Mouse (Mus musculus) hindbrain, embryonic 15.5 days (tissue): ENCODE measurements around the gene Trim68. TPM values are rescaled to one million over a fixed set of nuclear protein-coding genes. Genes with fewer than 3 reads are reported as not detected.

Source experiments
- ATAC-seq: fragments of 200-750 bp; cut with Nextera tagmentation; 2 replicates; pipeline ENCODE4 v1.8.0; 2017; ENCODE audit warnings: low read depth, moderate number of reproducible peaks, moderate TSS enrichment; ENCODE audit not compliant: low FRiP score
- H3K27ac ChIP-seq: fragments of 300-500 bp; sonication (generic); replicated peaks from 2 replicates; pipeline ENCODE4 v1.5.1; 2015; ENCODE audit warnings: mild to moderate bottlenecking, inconsistent platforms
- H3K27me3 ChIP-seq: fragments of 300-500 bp; sonication (generic); 2 replicates; pipeline ENCODE4 v1.6.1; 2015; ENCODE audit warnings: control low read depth, inconsistent platforms
- H3K36me3 ChIP-seq: fragments of 300-500 bp; sonication (generic); 2 replicates; pipeline ENCODE4 v1.6.1; 2015; ENCODE audit warnings: control low read depth, inconsistent platforms
- H3K4me1 ChIP-seq: fragments of 300-500 bp; sonication (generic); replicated peaks from 2 replicates; pipeline ENCODE4 v1.6.1; 2015; ENCODE audit warnings: control low read depth, inconsistent platforms
- H3K4me2 ChIP-seq: fragments of 300-500 bp; sonication (generic); 2 replicates; pipeline ENCODE4 v1.6.1; 2015; ENCODE audit warnings: moderate library complexity, mild to moderate bottlenecking, inconsistent platforms
- H3K4me3 ChIP-seq: fragments of 300-500 bp; sonication (generic); 2 replicates; pipeline ENCODE4 v1.5.1; 2015; ENCODE audit warnings: mild to moderate bottlenecking, inconsistent platforms
- H3K9ac ChIP-seq: fragments of 300-500 bp; sonication (generic); 2 replicates; pipeline ENCODE4 v1.6.1; 2015; ENCODE audit warnings: inconsistent platforms
- H3K9me3 ChIP-seq: fragments of 300-500 bp; sonication (generic); 2 replicates; pipeline ENCODE4 v1.6.1; 2016; ENCODE audit warnings: control low read depth, inconsistent platforms
- WGBS: fragments of 180-500 bp; shearing (Covaris S2); methylation state at CpG from one replicate; pipeline ENCODE4 v1.1.7; 2015; 5-methylcytosine and 5-hydroxymethylcytosine counted together
- polyA plus RNA-seq: library from polyadenylated mRNA; unstranded; fragments of >200 nt; fragmentation: Nextera tagmentation; extraction: Ambion mirVana; gene quantifications from 2 replicates; pipeline ENCODE4 v1.2.1, GENCODE M21; 2015

Trim68 gene
- polyA plus RNA-seq = 6.5 and 7.0 TPM in 2 replicates

DNA sequence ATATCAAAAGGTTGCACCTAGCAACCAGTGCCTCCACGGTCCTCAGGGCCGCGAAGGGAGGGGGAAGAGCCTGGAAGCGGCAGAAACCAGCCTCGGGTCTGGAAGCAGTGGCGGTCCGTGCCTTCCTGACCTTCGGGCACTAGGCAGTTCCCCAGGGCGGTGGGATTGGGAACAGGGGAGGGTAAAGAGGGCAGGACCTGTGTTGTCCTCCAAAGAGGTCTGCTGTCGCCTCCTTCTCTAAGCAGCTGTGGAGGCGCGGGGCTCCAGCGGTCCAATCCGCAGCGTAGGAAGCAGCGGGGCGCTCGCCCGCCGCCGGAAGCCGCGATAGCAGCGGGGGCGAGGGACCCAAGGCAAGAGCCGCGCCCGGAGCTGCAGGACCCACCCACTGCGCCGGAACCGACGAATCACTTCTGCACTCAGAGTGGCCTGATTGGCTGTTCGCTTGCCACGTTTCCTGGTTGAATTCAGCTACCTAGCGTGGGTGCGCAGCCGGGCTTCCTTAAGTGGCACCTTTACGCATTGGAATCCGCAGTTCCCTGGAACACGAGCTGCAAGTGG lies at the start of gene Trim68:
Trim68 (minus strand) TSS at position 384 of the 558 bp plus-strand sequence.
- H3K9me3 ChIP-seq = no peaks in the 10 kb centered on the region
- peak within 1 kb of the TSS; percentile 76 for H3K27ac ChIP-seq
- WGBS = under 1% methylated on average over 38 of the region's 40 CpGs
- H3K4me2 ChIP-seq = peak within 1 kb of the TSS; percentile 82
- peak; percentile 100 for ATAC-seq
- no peaks in the 10 kb centered on the region for H3K4me1 ChIP-seq
- H3K9ac ChIP-seq = peak within 1 kb of the TSS; percentile 75
- H3K27me3 ChIP-seq = no peaks in the 10 kb centered on the region
- no peaks in the 10 kb centered on the region for H3K36me3 ChIP-seq
- peak within 1 kb of the TSS; percentile 69 for H3K4me3 ChIP-seq

DNA sequence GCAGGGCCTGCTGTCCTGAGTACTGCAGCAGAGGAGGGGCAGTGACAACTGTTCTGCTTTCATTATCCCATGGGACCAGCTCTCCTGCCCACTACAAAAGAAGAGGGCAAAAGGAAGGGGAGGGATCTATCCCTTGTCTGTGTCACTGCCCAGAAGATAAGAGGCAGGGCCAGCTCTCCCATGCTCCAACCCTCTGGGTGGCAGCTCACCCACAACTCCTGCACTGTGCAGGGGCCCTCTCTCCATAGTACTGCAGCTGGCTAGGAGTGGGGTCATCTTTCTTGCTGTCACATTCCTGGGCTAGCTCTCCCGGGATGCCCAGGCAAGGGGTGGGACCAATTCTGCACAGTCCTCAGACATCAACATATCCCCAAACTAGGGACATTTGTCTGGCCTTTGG lies 46.7 kb upstream of the Trim68 start:
- Histone ChIP-seq H3K4me2 (no peak overlapping the region), H3K27ac (no peak overlapping the region), H3K27me3 (no peaks in the 10 kb centered on the region), H3K4me1 (no peaks in the 10 kb centered on the region), H3K4me3 (no peak overlapping the region), H3K9ac (no peak overlapping the region), H3K36me3 (no peaks in the 10 kb centered on the region), H3K9me3 (no peaks in the 10 kb centered on the region)
- peak; percentile 59; the same call in 1 of the 2 replicates for ATAC-seq
- 41% methylated on average over 1 of the region's 1 CpGs for WGBS

DNA sequence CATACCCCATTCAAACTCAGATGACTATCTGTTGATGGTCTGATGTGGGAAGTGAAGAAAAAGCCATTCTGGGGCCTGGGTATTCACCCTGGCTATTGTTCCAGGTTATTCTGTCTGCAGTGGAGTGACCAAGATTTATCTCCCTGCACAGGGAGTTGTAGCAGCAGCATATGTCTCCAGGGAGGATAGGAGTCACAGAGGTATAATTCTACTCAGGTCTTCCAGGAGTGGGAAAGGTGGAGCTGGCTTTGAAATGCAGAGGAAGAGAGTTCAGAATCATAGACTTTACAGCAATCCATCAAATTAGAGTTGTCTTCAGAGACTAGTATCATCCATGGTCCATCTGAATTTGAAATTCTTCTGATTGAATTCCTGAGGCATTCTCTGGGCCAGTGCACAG lies 40.3 kb upstream of the Trim68 start, which contains the start of gene Olfr559:
Olfr559 (minus strand) TSS at position 101 of the 400 bp plus-strand sequence.
- H3K4me1 ChIP-seq = no peaks in the 10 kb centered on the region
- no peak within 1 kb of the TSS for H3K9ac ChIP-seq
- no peaks in the 10 kb centered on the region for H3K27me3 ChIP-seq
- H3K36me3 ChIP-seq = no peaks in the 10 kb centered on the region
- H3K27ac ChIP-seq = no peak within 1 kb of the TSS
- H3K4me3 ChIP-seq = no peak within 1 kb of the TSS
- no peak within 1 kb of the TSS for H3K4me2 ChIP-seq
- H3K9me3 ChIP-seq = no peaks in the 10 kb centered on the region
- ATAC-seq = no peak

DNA sequence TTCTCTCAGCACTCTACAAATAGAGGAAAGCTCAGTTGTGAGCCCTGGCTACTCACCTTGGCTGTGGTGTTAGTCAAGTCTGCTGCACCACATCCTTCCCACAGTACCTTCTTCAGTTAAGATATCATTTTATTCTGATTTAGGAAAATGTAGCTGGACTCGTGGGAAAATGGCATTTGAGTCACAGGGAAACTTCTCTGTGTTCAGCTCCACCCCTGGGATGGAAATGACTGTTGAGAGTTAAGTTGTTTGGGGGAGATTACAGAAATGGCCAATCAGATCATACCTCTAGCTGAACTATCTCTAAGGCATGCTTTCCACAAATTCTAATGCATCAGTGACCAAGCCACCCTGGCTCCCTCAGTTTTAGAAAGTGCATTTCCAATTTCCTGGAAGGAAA lies 31.8 kb upstream of the Trim68 start, which contains the start of gene Olfr33:
Olfr33 (minus strand) TSS at position 101 of the 400 bp plus-strand sequence.
- no peaks in the 10 kb centered on the region for H3K27me3 ChIP-seq
- H3K4me3 ChIP-seq = no peak within 1 kb of the TSS
- no peaks in the 10 kb centered on the region for H3K36me3 ChIP-seq
- no peak within 1 kb of the TSS for H3K27ac ChIP-seq
- no peaks in the 10 kb centered on the region for H3K4me1 ChIP-seq
- no peak within 1 kb of the TSS for H3K4me2 ChIP-seq
- no peaks in the 10 kb centered on the region for H3K9me3 ChIP-seq
- no peak within 1 kb of the TSS for H3K9ac ChIP-seq
- no peak for ATAC-seq
- WGBS = 43% methylated on average over 1 of the region's 1 CpGs

DNA sequence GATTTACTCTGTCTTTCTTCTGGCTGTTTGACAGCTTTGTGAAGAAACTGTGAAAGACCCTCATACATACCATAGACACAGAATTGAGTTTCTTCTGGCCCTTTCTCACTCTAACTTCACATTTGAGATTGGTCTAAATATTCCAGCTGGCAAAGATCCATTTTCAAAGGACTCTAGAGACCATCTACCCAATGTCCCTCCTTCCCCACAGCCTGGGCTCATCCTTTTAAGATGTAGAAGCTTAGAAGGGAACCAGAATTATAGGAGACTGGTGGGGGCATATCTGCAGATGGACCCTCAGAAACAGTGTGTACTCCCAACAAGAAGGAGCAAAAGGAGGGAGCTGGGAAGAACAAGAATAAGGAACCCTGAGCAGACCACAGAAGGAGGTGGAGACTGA lies 14.8 kb upstream of the Trim68 start, which contains the start of gene Olfr558:
Olfr558 (plus strand) TSS at position 301 of the 400 bp plus-strand sequence.
- ATAC-seq = no peak

DNA sequence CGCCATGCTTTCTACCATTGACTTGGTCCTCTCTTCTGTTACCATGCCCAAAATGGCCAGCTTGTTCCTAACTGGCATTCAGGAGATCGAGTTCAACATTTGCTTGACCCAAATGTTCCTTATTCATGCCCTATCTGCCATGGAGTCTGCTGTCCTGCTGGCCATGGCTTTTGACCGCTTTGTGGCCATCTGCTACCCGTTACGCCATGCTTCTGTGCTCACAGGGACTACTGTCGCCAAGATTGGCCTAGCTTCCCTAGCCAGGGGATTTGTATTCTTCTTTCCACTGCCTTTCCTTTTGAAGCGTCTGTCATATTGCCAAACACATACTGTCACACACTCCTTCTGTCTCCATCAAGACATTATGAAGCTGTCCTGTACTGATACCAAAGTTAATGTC lies 11.3 kb upstream of the Trim68 start:
- WGBS = 91% methylated on average over 7 of the region's 7 CpGs
- no peak overlapping the region for H3K4me2 ChIP-seq
- no peaks in the 10 kb centered on the region for H3K27me3 ChIP-seq
- no peak for ATAC-seq
- no peak overlapping the region for H3K27ac ChIP-seq
- no peaks in the 10 kb centered on the region for H3K36me3 ChIP-seq
- no peaks in the 10 kb centered on the region for H3K9me3 ChIP-seq
- no peak overlapping the region for H3K4me3 ChIP-seq
- H3K4me1 ChIP-seq = no peaks in the 10 kb centered on the region
- H3K9ac ChIP-seq = no peak overlapping the region

More for the DNA sequence above, 14.8 kb upstream of the Trim68 start, which contains the start of gene Olfr558:
- no peaks in the 10 kb centered on the region for H3K36me3 ChIP-seq
- H3K27me3 ChIP-seq = no peaks in the 10 kb centered on the region
- H3K4me1 ChIP-seq = no peaks in the 10 kb centered on the region
- H3K9ac ChIP-seq = no peak within 1 kb of the TSS
- no peaks in the 10 kb centered on the region for H3K9me3 ChIP-seq
- no peak within 1 kb of the TSS for H3K4me2 ChIP-seq
- H3K27ac ChIP-seq = no peak within 1 kb of the TSS
- no peak within 1 kb of the TSS for H3K4me3 ChIP-seq

DNA sequence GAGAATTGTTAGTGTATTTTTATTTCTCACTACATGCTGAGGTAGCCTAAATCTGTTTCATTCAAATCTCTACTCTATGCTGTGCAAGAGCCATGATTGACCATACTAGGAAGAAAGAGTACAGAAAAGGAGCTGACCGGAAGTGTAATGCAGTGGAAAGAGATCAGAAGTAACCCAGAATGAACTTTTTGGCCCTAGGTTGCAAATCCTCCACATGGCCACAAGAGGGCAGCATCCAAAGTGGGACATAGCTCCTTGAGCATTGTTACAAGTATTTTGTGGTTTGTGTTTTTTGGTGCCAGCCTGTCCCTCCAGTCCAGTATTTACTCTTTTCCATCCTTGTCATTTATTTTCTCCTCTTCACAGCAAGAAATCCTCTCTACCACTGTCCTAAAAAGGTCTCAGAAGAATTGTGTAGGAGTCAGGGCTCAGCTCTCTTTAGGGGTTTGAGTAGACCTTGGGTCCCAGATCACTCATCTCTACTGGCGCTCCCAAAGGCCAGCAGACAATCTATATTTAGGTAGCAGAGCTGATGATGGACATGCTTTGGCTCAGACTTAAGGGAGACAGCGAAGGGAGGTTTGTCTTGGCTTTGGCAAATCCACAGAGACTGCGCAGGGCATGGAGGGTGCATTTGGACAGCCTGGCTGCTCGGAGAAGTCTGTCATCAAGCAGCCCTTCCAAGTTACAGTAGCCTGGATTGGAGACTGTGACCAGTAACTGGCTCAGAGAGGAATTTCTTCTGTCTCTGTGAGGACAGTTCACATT lies 8.4 kb upstream of the Trim68 start, which contains the start of gene Olfr557:
Olfr557 (plus strand) TSS at position 553 of the 768 bp plus-strand sequence.
- H3K36me3 ChIP-seq = no peaks in the 10 kb centered on the region
- H3K9ac ChIP-seq = no peak within 1 kb of the TSS
- 81% methylated on average over 5 of the region's 5 CpGs for WGBS
- no peak within 1 kb of the TSS for H3K27ac ChIP-seq
- H3K4me3 ChIP-seq = no peak within 1 kb of the TSS
- H3K27me3 ChIP-seq = no peaks in the 10 kb centered on the region
- H3K4me1 ChIP-seq = no peaks in the 10 kb centered on the region
- no peak for ATAC-seq
- H3K9me3 ChIP-seq = no peaks in the 10 kb centered on the region
- H3K4me2 ChIP-seq = no peak within 1 kb of the TSS

DNA sequence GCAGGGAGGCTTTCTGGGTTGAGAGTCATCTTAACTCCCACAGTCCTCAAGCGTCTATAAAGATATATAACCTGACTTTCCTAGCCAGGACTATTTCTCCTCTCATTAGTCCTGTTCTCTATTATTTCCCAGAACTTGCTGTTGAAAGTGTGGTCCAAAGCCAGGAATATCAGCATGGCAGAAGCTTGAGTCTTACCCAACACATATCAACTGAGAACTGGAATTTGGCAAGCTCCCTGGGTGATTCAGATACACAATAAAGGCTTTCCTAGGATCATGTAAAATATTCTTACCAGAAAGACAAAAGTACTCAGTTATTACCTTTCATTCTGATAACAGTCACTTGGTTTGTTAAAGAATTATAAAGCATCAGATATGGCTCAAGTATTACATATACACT lies 5.2 kb downstream of the Trim68 start:
- H3K27me3 ChIP-seq = no peaks in the 10 kb centered on the region
- H3K36me3 ChIP-seq = no peaks in the 10 kb centered on the region
- no peak overlapping the region for H3K27ac ChIP-seq
- no peak overlapping the region for H3K4me3 ChIP-seq
- 89% methylated on average over 1 of the region's 1 CpGs for WGBS
- H3K4me2 ChIP-seq = no peak overlapping the region
- H3K9me3 ChIP-seq = no peaks in the 10 kb centered on the region
- no peak for ATAC-seq
- H3K9ac ChIP-seq = no peak overlapping the region
- no peaks in the 10 kb centered on the region for H3K4me1 ChIP-seq

DNA sequence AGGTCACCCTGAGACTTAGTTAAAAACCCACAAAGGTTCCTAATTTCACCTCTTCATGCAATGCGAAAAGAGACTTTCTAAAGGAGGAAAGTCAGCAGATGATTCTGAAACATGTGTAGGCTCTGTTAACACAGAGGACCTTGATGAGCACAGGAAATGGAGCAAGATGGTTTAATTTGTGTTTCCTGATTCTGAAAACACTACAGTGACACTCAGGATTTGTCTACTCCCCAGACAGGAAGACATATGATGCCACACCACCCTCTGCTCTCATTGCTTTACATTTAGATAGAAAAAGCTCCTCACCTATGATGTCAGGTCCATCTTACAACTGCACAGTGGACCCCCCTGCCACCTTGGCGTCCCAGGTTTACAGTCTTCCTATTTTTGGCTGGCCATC lies 10.9 kb downstream of the Trim68 start:
- H3K4me2 ChIP-seq = no peak overlapping the region
- H3K9ac ChIP-seq = no peak overlapping the region
- no peak for ATAC-seq
- WGBS = 93% methylated on average over 2 of the region's 2 CpGs
- no peaks in the 10 kb centered on the region for H3K36me3 ChIP-seq
- no peaks in the 10 kb centered on the region for H3K9me3 ChIP-seq
- H3K27ac ChIP-seq = no peak overlapping the region
- no peak overlapping the region for H3K4me3 ChIP-seq
- H3K27me3 ChIP-seq = no peaks in the 10 kb centered on the region
- H3K4me1 ChIP-seq = no peaks in the 10 kb centered on the region

DNA sequence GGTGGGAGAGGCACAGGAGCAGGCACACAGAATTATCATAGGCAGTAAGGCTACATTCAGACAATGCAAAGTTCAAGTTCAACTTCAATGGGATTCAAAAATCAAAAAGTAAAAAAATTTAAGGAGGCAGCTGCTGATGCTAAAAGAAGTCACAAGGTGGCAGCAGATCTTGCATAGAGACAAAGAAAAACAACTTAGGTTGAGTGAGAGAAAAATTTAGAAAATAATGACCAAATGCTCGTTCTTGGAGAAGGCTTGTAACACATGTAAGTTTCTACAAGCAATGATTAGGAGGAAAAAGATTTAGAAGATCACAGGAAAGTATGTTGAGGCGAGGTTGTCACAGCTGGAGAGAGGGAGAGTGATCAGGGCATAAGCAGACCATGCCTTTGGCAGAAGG lies 21.7 kb downstream of the Trim68 start:
- 46% methylated on average over 2 of the region's 2 CpGs for WGBS

DNA sequence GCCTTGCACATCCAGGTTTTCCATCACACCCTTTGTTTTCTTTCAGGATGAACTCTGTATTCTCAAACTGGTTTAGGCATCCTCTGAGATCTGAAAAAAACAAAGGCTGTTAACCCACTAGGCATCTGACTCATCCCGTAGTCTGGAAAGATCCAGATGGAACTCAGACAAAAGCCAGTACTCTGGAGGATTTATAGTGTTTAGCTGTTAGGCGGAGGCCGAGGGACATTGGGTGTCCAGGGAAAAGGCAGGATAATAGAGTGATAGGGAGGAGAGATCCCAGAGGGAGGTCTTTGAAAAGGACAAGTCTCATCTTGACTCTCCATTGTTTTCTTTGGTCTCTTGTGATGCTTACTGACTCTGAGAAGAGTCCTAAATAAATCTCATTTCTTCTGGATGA lies 22.5 kb downstream of the Trim68 start, which contains the start of gene Olfr556:
Olfr556 (plus strand) TSS at position 301 of the 400 bp plus-strand sequence.
- H3K4me2 ChIP-seq = no peak within 1 kb of the TSS
- ATAC-seq = no peak
- 45% methylated on average over 3 of the region's 3 CpGs for WGBS
- H3K4me3 ChIP-seq = no peak within 1 kb of the TSS
- no peak within 1 kb of the TSS for H3K27ac ChIP-seq
- no peak within 1 kb of the TSS for H3K9ac ChIP-seq
- no peaks in the 10 kb centered on the region for H3K27me3 ChIP-seq
- no peaks in the 10 kb centered on the region for H3K36me3 ChIP-seq
- H3K4me1 ChIP-seq = no peaks in the 10 kb centered on the region
- H3K9me3 ChIP-seq = no peaks in the 10 kb centered on the region

More for the DNA sequence above, 21.7 kb downstream of the Trim68 start:
- no peak overlapping the region for H3K9ac ChIP-seq
- no peaks in the 10 kb centered on the region for H3K4me1 ChIP-seq
- no peak overlapping the region for H3K4me2 ChIP-seq
- no peak overlapping the region for H3K27ac ChIP-seq
- no peak overlapping the region for H3K4me3 ChIP-seq
- no peaks in the 10 kb centered on the region for H3K27me3 ChIP-seq
- H3K9me3 ChIP-seq = no peaks in the 10 kb centered on the region
- no peaks in the 10 kb centered on the region for H3K36me3 ChIP-seq
- ATAC-seq = no peak

DNA sequence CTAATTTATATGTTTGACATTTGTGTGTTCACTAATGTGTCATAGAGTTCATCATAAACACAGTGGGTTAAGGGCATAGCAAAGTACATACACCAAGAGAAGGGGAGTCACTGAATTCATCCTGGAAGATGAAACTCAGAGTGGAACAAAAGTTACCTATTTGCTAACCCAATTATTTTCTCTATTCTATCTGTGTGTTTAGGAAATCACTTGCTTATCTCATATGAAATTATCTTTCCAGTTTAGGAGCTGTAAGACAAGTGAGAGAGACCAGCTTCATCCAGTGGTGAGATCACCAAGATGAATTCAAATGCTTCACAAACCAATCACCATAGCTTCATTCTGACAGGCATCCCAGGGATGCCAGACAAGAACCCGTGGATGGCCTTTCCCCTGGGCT lies 28.6 kb downstream of the Trim68 start, which contains the start of gene Olfr555:
Olfr555 (plus strand) TSS at position 301 of the 400 bp plus-strand sequence.
- Histone ChIP-seq H3K36me3 (no peaks in the 10 kb centered on the region), H3K4me2 (no peak within 1 kb of the TSS), H3K9me3 (no peaks in the 10 kb centered on the region), H3K4me1 (no peaks in the 10 kb centered on the region), H3K27me3 (no peaks in the 10 kb centered on the region), H3K27ac (no peak within 1 kb of the TSS), H3K9ac (no peak within 1 kb of the TSS), H3K4me3 (no peak within 1 kb of the TSS)
- no peak for ATAC-seq
- WGBS = 59% methylated on average over 1 of the region's 1 CpGs
